Mouse (Mus musculus): ENCODE measurements around the gene Zfp335. TPM values are rescaled to one million over a fixed set of nuclear protein-coding genes. Genes with fewer than 3 reads are reported as not detected.

Gene Zfp335
- polyA plus RNA-seq (2012; rRNA removed), result 8.8 and 10.1 TPM in 2 replicates
- polyA plus RNA-seq (2014; fragmentation: Nextera tagmentation; extraction: Ambion mirVana), result 4.0 and 5.2 TPM in 2 replicates

- Histone ChIP-seq H3K4me1 (replicated peaks; ENCODE audit: control insufficient read depth in 2 of 2, insufficient read depth in 2 of 2, low read length in 1 of 2) (peaks cover 0 to 22% of the 10 kb centered on the region in 2 experiments; a peak in 3 of 4 replicates), H3K36me3 (replicated peaks; ENCODE audit: control insufficient read depth, insufficient read depth, low read depth) (peaks cover 21% of the 10 kb centered on the region), H3K4me3 (ENCODE audit: insufficient read depth in 1 of 2, low read depth in 2 of 2, low read length in 2 of 2) (peak within 1 kb of the TSS; percentile 80 to 85), H3K27me3 (ENCODE audit: control insufficient read depth, insufficient read depth, low read length) (no peaks in the 10 kb centered on the region), H3K9me3 (ENCODE audit: control insufficient read depth, low read length) (no peaks in the 10 kb centered on the region; the same call in 1 of the 2 replicates), H3K4me2 (ENCODE audit: low read depth) (peak within 1 kb of the TSS; percentile 78), H3K27ac (peak within 1 kb of the TSS; percentile 71), H3K9ac (replicated peaks) (peak within 1 kb of the TSS; percentile 88)
- WGBS (ENCODE audit: insufficient replicate concordance), result under 1% methylated on average over 90 of the region's 91 CpGs
- peak; percentile 19; the same call in 1 of the 2 replicates for TF ChIP-seq EP300 (IDR thresholded peaks at IDR 0.05; ENCODE audit: low read depth)
- TF ChIP-seq CTCF (IDR thresholded peaks at IDR 0.05; ENCODE audit: low read depth), result peak; percentile 51
- ATAC-seq (ENCODE audit: insufficient read depth) (peak; percentile 85), DNase-seq (ENCODE audit: low read depth in 3 of 3, low spot score in 3 of 3) (peak; percentile 81 to 83 (median 82))
Measured at GRCm38 (mm10) chr2:164911086-164912048, at the start of gene Zfp335. Gene Zfp335 (minus strand): TSS chr2:164911757.

GRCm38 (mm10) chr2:164960716-164961441, 49.3 kb upstream of the Zfp335 start, which contains the start of gene Slc12a5:
Gene Slc12a5 (plus strand): TSS chr2:164960802.
- H3K4me1 ChIP-seq (replicated peaks; ENCODE audit: control insufficient read depth in 2 of 2, insufficient read depth in 2 of 2, low read length in 1 of 2), result peaks cover 0 to 3% of the 10 kb centered on the region in 2 experiments; a peak in 2 of 4 replicates
- H3K4me3 ChIP-seq (ENCODE audit: insufficient read depth in 1 of 2, low read depth in 2 of 2, low read length in 2 of 2), result peak within 1 kb of the TSS; percentile 50 to 61
- H3K4me2 ChIP-seq (ENCODE audit: low read depth), result peak within 1 kb of the TSS; percentile 54
- H3K9me3 ChIP-seq (ENCODE audit: control insufficient read depth, low read length), result no peaks in the 10 kb centered on the region
- ATAC-seq (ENCODE audit: insufficient read depth), result peak; percentile 68; the same call in 1 of the 2 replicates
- TF ChIP-seq CTCF (IDR thresholded peaks at IDR 0.05; ENCODE audit: low read depth), result no peak
- TF ChIP-seq EP300 (IDR thresholded peaks at IDR 0.05; ENCODE audit: low read depth), result no peak
- H3K27me3 ChIP-seq (ENCODE audit: control insufficient read depth, insufficient read depth, low read length), result no peaks in the 10 kb centered on the region; the same call in none of the 2 replicates
- no peak within 1 kb of the TSS for H3K9ac ChIP-seq (replicated peaks)
- WGBS (ENCODE audit: insufficient replicate concordance), result 1% methylated on average over 45 of the region's 54 CpGs
- DNase-seq (ENCODE audit: low read depth in 3 of 3, low spot score in 3 of 3), result no peak
- H3K36me3 ChIP-seq (replicated peaks; ENCODE audit: control insufficient read depth, insufficient read depth, low read depth), result no peaks in the 10 kb centered on the region
- H3K27ac ChIP-seq, result no peak within 1 kb of the TSS

GRCm38 (mm10) chr2:164957548-164958315, 46.2 kb upstream of the Zfp335 start:
- Histone ChIP-seq H3K27me3 (ENCODE audit: control insufficient read depth, insufficient read depth, low read length) (no peaks in the 10 kb centered on the region; the same call in 1 of the 2 replicates), H3K36me3 (replicated peaks; ENCODE audit: control insufficient read depth, insufficient read depth, low read depth) (no peaks in the 10 kb centered on the region), H3K4me2 (ENCODE audit: low read depth) (no peak overlapping the region), H3K9me3 (ENCODE audit: control insufficient read depth, low read length) (no peaks in the 10 kb centered on the region), H3K4me3 (ENCODE audit: insufficient read depth in 1 of 2, low read depth in 2 of 2, low read length in 2 of 2) (no peak overlapping the region), H3K9ac (replicated peaks) (no peak overlapping the region), H3K4me1 (replicated peaks; ENCODE audit: control insufficient read depth in 2 of 2, insufficient read depth in 2 of 2, low read length in 1 of 2) (peaks cover 0 to 3% of the 10 kb centered on the region in 2 experiments; a peak in 2 of 4 replicates), H3K27ac (no peak overlapping the region)
- ATAC-seq (ENCODE audit: insufficient read depth) (no peak), DNase-seq (ENCODE audit: low read depth in 3 of 3, low spot score in 3 of 3) (no peak)
- WGBS (ENCODE audit: insufficient replicate concordance), result 62% methylated on average over 9 of the region's 9 CpGs
- TF ChIP-seq EP300 (IDR thresholded peaks at IDR 0.05; ENCODE audit: low read depth) (no peak), CTCF (IDR thresholded peaks at IDR 0.05; ENCODE audit: low read depth) (peak; percentile 47)

GRCm38 (mm10) chr2:164956195-164956594, 44.6 kb upstream of the Zfp335 start:
- 54% methylated on average over 5 of the region's 5 CpGs for WGBS (ENCODE audit: insufficient replicate concordance)
- Histone ChIP-seq H3K9ac (replicated peaks) (no peak overlapping the region), H3K4me3 (ENCODE audit: insufficient read depth in 1 of 2, low read depth in 2 of 2, low read length in 2 of 2) (no peak overlapping the region), H3K4me1 (replicated peaks; ENCODE audit: control insufficient read depth in 2 of 2, insufficient read depth in 2 of 2, low read length in 1 of 2) (peaks cover 0 to 3% of the 10 kb centered on the region in 2 experiments; a peak in 2 of 4 replicates), H3K9me3 (ENCODE audit: control insufficient read depth, low read length) (no peaks in the 10 kb centered on the region), H3K27ac (no peak overlapping the region), H3K4me2 (ENCODE audit: low read depth) (no peak overlapping the region), H3K27me3 (ENCODE audit: control insufficient read depth, insufficient read depth, low read length) (peaks cover 3% of the 10 kb centered on the region; the same call in 1 of the 2 replicates), H3K36me3 (replicated peaks; ENCODE audit: control insufficient read depth, insufficient read depth, low read depth) (no peaks in the 10 kb centered on the region)
- ATAC-seq (ENCODE audit: insufficient read depth), result no peak
- no peak for DNase-seq (ENCODE audit: low read depth in 3 of 3, low spot score in 3 of 3)
- TF ChIP-seq CTCF (IDR thresholded peaks at IDR 0.05; ENCODE audit: low read depth) (no peak), EP300 (IDR thresholded peaks at IDR 0.05; ENCODE audit: low read depth) (no peak)

Data from liver, embryonic 14.5 days (tissue).